Mouse (Mus musculus) liver, adult 2 months (tissue): ENCODE measurements at regions not wholly inside any gene's neighbourhood (a gene's known extent, or its start where the extent isn't known, plus 50 kb on each side); places are given as distances from the start of the nearest gene placed in this dataset.

Experiments used
- CTCF ChIP-seq: fragments of 200-500 bp; IDR thresholded peaks from 2 replicates; pipeline ENCODE4 v1.5.1; 2011; ENCODE audit warnings: low read depth, low read length, control low read depth
- POLR2A ChIP-seq: fragments of 200-500 bp; IDR thresholded peaks from 2 replicates; pipeline ENCODE4 v1.6.1; 2011; ENCODE audit warnings: low read length, control low read depth; ENCODE audit not compliant: insufficient read depth; ENCODE audit errors: extremely low read depth

- TF ChIP-seq CTCF = no peak
- no peak for TF ChIP-seq POLR2A
Observed at GRCm38 (mm10) chr3:9342167-9342566, 267.7 kb downstream of the Zfp704 start.
